Mouse (Mus musculus) intestine, postnatal 0 days (tissue): ENCODE measurements around the gene Icam4. TPM values are rescaled to one million over a fixed set of nuclear protein-coding genes. Genes with fewer than 3 reads are reported as not detected.
A peak's percentile ranks its signal among the peaks of the same experiment; 100 is the strongest.

Experiments used
- ATAC-seq: fragments of 200-750 bp; cut with Nextera tagmentation; 2 replicates; pipeline ENCODE4 v1.8.0; 2017; ENCODE audit warnings: mild to moderate bottlenecking, moderate TSS enrichment, moderate library complexity
- H3K27ac ChIP-seq: fragments of 300-500 bp; sonication (generic); 2 replicates; pipeline ENCODE4 v1.5.1; 2014; ENCODE audit warnings: mild to moderate bottlenecking, low read depth, low read length, moderate library complexity
- H3K27me3 ChIP-seq: fragments of 300-500 bp; sonication (generic); replicated peaks from 2 replicates; pipeline ENCODE4 v1.6.1; 2014; ENCODE audit warnings: low read length, mixed read lengths; ENCODE audit not compliant: control insufficient read depth, insufficient read depth
- H3K36me3 ChIP-seq: fragments of 300-500 bp; sonication (generic); 2 replicates; pipeline ENCODE4 v1.6.1; 2014; ENCODE audit warnings: mild to moderate bottlenecking, moderate library complexity; ENCODE audit not compliant: control insufficient read depth, insufficient read depth
- H3K4me1 ChIP-seq: fragments of 300-500 bp; sonication (generic); replicated peaks from 2 replicates; pipeline ENCODE4 v1.6.1; 2014; ENCODE audit warnings: antibody characterized with exemption, low read length, mixed read lengths; ENCODE audit not compliant: control insufficient read depth, insufficient read depth
- H3K4me2 ChIP-seq: fragments of 300-500 bp; sonication (generic); replicated peaks from 2 replicates; pipeline ENCODE4 v1.6.1; 2014; ENCODE audit warnings: low read depth, mild to moderate bottlenecking, moderate library complexity
- H3K4me3 ChIP-seq: fragments of 300-500 bp; sonication (generic); 2 replicates; pipeline ENCODE4 v1.5.1; 2014; ENCODE audit warnings: low read depth, low read length
- H3K9ac ChIP-seq: fragments of 300-500 bp; sonication (generic); 2 replicates; pipeline ENCODE4 v1.6.1; 2014; ENCODE audit warnings: mild to moderate bottlenecking, low read depth, low read length
- H3K9me3 ChIP-seq: fragments of 300-500 bp; sonication (generic); 2 replicates; pipeline ENCODE4 v1.6.1; 2016; ENCODE audit warnings: mixed run types; ENCODE audit not compliant: control insufficient read depth
- CTCF ChIP-seq: sonication (generic); IDR thresholded peaks from 2 replicates; pipeline ENCODE4 v1.5.1; 2016; ENCODE audit warnings: low read depth, mild to moderate bottlenecking, control low read depth, antibody characterized with exemption, moderate library complexity
- WGBS: fragments of 180-500 bp; shearing (Covaris S2); extraction: QIAGEN DNeasy Blood & Tissue Kit; methylation state at CpG from one replicate; pipeline ENCODE4 v1.1.7; 2014; 5-methylcytosine and 5-hydroxymethylcytosine counted together
- polyA plus RNA-seq: library from polyadenylated mRNA; unstranded; fragments of >200 nt; fragmentation: Nextera tagmentation; extraction: Ambion mirVana; gene quantifications from 2 replicates; pipeline ENCODE4 v1.2.1, GENCODE M21; 2015

Icam4 gene
- polyA plus RNA-seq, 1 experiment from 2014 or later = 0.12 TPM

DNA sequence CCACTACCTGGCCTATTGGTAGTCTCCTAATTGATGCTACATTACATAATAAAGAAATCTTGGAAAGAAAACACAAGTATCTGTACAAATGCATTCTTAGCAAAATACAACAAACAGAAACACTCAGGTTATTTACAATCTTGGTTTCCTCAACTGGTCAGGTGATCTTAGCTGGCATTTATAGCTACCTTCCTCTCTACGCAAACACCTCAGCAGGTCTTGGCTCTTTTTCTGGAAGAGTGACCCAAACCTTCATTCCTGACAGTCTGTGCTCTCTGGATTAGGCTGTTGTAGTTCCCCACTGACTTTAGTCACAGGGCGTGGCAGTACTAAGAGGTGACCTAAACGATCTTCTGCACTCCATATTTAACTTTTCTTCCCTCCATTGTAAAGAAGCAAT, 16.1 kb downstream of the Icam4 start:
- Histone ChIP-seq H3K4me1 (no peaks in the 10 kb centered on the region), H3K36me3 (no peaks in the 10 kb centered on the region), H3K4me3 (no peak overlapping the region), H3K9ac (no peak overlapping the region), H3K27ac (no peak overlapping the region), H3K4me2 (no peak overlapping the region), H3K9me3 (no peaks in the 10 kb centered on the region), H3K27me3 (no peaks in the 10 kb centered on the region)
- TF ChIP-seq CTCF = no peak
- 53% methylated on average over 3 of the region's 3 CpGs for WGBS
- no peak for ATAC-seq

DNA sequence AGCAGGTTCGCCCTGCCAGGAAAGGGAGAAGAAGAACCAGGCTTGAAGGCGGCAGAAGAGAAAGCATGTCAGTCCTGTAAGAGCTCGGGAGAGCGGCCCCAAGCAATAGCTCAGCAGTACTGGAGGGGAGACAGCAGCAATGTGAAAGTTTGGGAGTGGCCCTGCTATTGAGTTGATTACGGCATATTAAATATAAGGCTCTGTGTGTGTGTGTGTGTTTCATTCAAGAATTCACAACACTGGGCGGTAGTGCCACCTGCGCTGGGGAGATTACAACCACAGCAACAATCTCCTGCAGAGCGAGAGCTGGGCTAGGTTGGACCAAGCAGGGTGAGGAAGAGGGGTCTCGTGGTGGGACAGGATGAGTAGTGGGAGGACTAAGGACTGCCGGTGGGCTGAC, 22.4 kb downstream of the Icam4 start:
- WGBS = 67% methylated on average over 10 of the region's 10 CpGs
- H3K27ac ChIP-seq = no peak overlapping the region
- H3K9ac ChIP-seq = no peak overlapping the region
- H3K9me3 ChIP-seq = no peaks in the 10 kb centered on the region
- H3K4me1 ChIP-seq = no peaks in the 10 kb centered on the region
- H3K36me3 ChIP-seq = no peaks in the 10 kb centered on the region
- no peaks in the 10 kb centered on the region for H3K27me3 ChIP-seq
- no peak for TF ChIP-seq CTCF
- H3K4me2 ChIP-seq = no peak overlapping the region
- H3K4me3 ChIP-seq = no peak overlapping the region
- no peak for ATAC-seq

DNA sequence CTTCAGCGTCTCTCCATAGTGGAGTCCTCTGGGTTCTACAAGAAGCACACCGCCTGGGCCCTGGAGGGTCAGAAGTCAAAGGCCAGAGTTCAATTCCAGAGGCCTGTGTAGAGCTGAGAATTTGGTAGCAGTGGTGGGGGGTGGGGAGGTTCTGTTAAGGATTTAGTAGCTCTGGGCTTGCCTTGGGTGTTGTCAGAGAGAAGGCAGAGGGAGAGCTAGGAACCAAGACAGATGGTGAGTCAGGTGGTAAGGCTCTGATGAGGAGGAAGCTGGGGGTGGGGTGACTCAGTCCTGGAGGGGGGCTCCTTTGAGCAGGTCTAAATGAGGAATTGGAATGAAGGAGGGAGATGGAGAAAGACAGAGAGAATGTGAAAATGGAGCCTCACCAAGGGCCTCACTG, 33.8 kb downstream of the Icam4 start:
- H3K9me3 ChIP-seq = no peaks in the 10 kb centered on the region
- no peak overlapping the region for H3K9ac ChIP-seq
- no peaks in the 10 kb centered on the region for H3K27me3 ChIP-seq
- no peaks in the 10 kb centered on the region for H3K4me1 ChIP-seq
- ATAC-seq = no peak
- peaks cover 22% of the 10 kb centered on the region for H3K36me3 ChIP-seq
- H3K4me3 ChIP-seq = no peak overlapping the region
- H3K4me2 ChIP-seq = no peak overlapping the region
- WGBS = 89% methylated on average over 2 of the region's 2 CpGs
- no peak for TF ChIP-seq CTCF
- no peak overlapping the region for H3K27ac ChIP-seq

DNA sequence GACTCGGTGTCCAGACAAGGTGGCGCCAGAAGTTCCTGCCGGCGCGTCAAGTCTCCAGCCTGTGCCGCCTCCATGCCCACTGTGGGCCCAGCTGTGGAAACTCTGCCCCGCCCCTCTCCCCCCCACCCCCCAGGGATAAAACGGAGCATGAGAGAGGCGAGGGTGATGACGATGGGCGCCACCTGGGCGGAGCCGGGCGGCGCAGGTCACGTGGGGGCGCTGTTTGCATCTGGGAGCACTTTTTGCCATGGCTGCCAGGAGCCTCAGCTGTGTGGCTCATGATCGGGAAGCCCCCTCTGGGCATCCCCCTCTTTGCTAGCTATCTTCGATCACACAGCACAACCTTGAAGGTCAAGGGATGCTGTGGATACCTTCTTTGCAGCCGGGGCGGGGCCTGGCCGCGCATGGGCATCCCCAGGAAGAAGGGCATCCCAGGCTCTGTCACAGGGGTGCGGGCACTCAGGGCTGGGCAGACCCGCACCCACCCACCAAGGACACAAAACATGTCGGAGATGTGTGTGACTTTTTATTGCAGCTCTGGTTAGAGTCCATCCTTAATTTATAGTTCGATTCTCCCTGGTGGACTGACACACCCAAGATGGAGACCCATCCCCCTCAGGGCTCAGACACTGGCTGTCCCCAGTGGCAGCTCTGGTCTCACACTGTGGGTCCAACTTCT, 38.0 kb downstream of the Icam4 start, which contains the start of gene Zglp1:
Gene Zglp1 (minus strand): TSS at position 88 of the 679 bp plus-strand sequence.
- H3K4me2 ChIP-seq = no peak within 1 kb of the TSS

DNA sequence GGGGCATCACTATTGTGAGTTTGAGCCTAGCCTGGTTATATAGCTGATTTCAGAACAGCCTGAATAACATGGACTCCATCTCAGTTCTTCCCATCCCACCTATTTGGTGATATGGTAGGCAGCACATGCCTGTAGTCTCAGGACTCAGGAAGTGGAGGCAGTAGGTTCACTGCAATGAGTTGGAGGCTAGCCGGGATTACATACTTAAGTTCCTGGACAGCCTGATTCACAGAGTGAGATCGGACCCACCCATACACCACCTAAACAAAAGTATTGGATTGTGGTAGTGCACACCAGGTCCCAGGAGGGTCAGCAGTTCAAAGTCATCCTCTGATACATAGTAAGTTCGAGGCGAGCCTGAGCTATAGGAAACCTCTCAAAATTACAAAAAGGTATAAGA, 43.5 kb downstream of the Icam4 start:
- peak overlapping the region; percentile 86 for H3K4me2 ChIP-seq
- no peaks in the 10 kb centered on the region for H3K4me1 ChIP-seq
- no peak for TF ChIP-seq CTCF
- ATAC-seq = peak; percentile 17
- peak overlapping the region; percentile 29; the same call in 1 of the 2 replicates for H3K27ac ChIP-seq
- peak overlapping the region; percentile 52 for H3K9ac ChIP-seq
- 6% methylated on average over 4 of the region's 4 CpGs for WGBS
- H3K27me3 ChIP-seq = no peaks in the 10 kb centered on the region
- H3K9me3 ChIP-seq = no peaks in the 10 kb centered on the region
- peaks cover 37% of the 10 kb centered on the region for H3K36me3 ChIP-seq
- peak overlapping the region; percentile 57 for H3K4me3 ChIP-seq

More for the DNA sequence above, 38.0 kb downstream of the Icam4 start, which contains the start of gene Zglp1:
- H3K27ac ChIP-seq = no peak within 1 kb of the TSS
- no peak for TF ChIP-seq CTCF
- H3K27me3 ChIP-seq = no peaks in the 10 kb centered on the region
- H3K9ac ChIP-seq = no peak within 1 kb of the TSS
- no peak for ATAC-seq
- no peak within 1 kb of the TSS for H3K4me3 ChIP-seq
- H3K9me3 ChIP-seq = no peaks in the 10 kb centered on the region
- H3K4me1 ChIP-seq = no peaks in the 10 kb centered on the region
- peaks cover 27% of the 10 kb centered on the region for H3K36me3 ChIP-seq
- WGBS = 86% methylated on average over 27 of the region's 27 CpGs

DNA sequence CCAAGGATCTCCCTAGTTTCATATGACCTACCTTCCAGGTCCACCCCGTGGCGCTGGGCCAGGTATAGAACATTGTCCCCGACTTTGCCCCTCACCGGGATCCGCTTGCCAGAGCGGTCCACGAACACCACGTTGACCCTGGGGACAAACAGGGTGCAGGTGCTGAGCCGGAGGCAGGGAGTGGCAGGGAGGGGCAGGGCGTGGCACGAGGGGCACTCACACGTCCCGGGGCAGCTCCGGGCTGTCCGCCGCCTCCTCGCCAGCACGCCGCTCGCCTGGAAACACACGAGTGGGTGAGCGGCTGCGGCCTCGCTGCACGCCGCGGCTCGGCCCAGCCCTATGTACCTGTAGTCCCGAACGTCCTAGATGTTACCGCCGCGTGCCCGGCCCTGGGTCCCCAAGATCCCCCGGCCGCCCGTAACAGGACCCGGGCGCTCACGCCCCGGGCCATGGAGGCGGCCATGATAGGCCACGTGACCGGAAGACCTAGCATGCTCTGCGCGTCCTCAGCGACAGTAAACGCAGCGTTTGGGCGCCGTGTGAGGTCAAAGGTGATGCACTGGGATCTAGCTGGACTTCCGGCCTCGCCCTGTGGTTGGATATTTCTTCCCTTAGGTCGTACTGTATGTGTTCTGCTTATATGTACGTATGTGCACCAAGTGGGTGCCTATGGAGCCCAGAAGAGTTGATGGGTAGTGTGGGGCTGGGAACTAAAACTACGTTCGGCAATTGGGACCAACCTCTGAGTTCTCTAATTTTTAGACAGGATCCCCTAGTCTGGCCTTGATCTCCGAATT, 44.1 kb downstream of the Icam4 start, which contains the start of the genes Gm49373 and Fdx1l:
Gene Gm49373 (minus strand): TSS at position 53 of the 797 bp plus-strand sequence.
Gene Fdx1l (minus strand): TSS at position 571 of the 797 bp plus-strand sequence.
- peaks cover 39% of the 10 kb centered on the region for H3K36me3 ChIP-seq
- H3K9me3 ChIP-seq = no peaks in the 10 kb centered on the region
- peak within 1 kb of the TSS; percentile 29 for H3K27ac ChIP-seq
- no peaks in the 10 kb centered on the region for H3K27me3 ChIP-seq
- 2% methylated on average over 58 of the region's 58 CpGs for WGBS
- ATAC-seq = peak; percentile 92
- TF ChIP-seq CTCF = no peak
- peak within 1 kb of the TSS; percentile 57 for H3K4me3 ChIP-seq
- no peaks in the 10 kb centered on the region for H3K4me1 ChIP-seq
- H3K9ac ChIP-seq = peak within 1 kb of the TSS; percentile 52
- H3K4me2 ChIP-seq = peak within 1 kb of the TSS; percentile 86
